Mouse (Mus musculus) stomach, embryonic 15.5 days (tissue): ENCODE results near the gene Tgfbr3. TPM values are rescaled to one million over a fixed set of nuclear protein-coding genes. Genes with fewer than 3 reads are reported as not detected.

Experiments used
- ATAC-seq: fragments of 200-750 bp; cut with Nextera tagmentation; 2 replicates; pipeline ENCODE4 v1.8.0; 2017; ENCODE audit warnings: low read depth, moderate number of reproducible peaks, moderate TSS enrichment; ENCODE audit not compliant: insufficient read depth, low FRiP score
- H3K27ac ChIP-seq: fragments of 300-500 bp; sonication (generic); 2 replicates; pipeline ENCODE4 v1.5.1; 2015; ENCODE audit warnings: mild to moderate bottlenecking, inconsistent platforms
- H3K27me3 ChIP-seq: fragments of 300-500 bp; sonication (generic); replicated peaks from 2 replicates; pipeline ENCODE4 v1.6.1; 2015; ENCODE audit warnings: inconsistent platforms
- H3K36me3 ChIP-seq: fragments of 300-500 bp; sonication (generic); 2 replicates; pipeline ENCODE4 v1.6.1; 2015; ENCODE audit warnings: inconsistent platforms
- H3K4me1 ChIP-seq: fragments of 300-500 bp; sonication (generic); 2 replicates; pipeline ENCODE4 v1.6.1; 2015; ENCODE audit warnings: inconsistent platforms
- H3K4me2 ChIP-seq: fragments of 300-500 bp; sonication (generic); 2 replicates; pipeline ENCODE4 v1.6.1; 2015; ENCODE audit warnings: mild to moderate bottlenecking, inconsistent platforms
- H3K4me3 ChIP-seq: fragments of 300-500 bp; sonication (generic); replicated peaks from 2 replicates; pipeline ENCODE4 v1.5.1; 2015; ENCODE audit warnings: inconsistent platforms
- H3K9ac ChIP-seq: fragments of 300-500 bp; sonication (generic); 2 replicates; pipeline ENCODE4 v1.6.1; 2015; ENCODE audit warnings: inconsistent platforms
- H3K9me3 ChIP-seq: fragments of 300-500 bp; sonication (generic); 2 replicates; pipeline ENCODE4 v1.6.1; 2016; ENCODE audit warnings: inconsistent platforms
- WGBS: fragments of 180-500 bp; shearing (Covaris S2); methylation state at CpG from one replicate; pipeline ENCODE4 v1.1.7; 2015; 5-methylcytosine and 5-hydroxymethylcytosine counted together
- polyA plus RNA-seq: library from polyadenylated mRNA; unstranded; fragments of >200 nt; fragmentation: Nextera tagmentation; extraction: Ambion mirVana; gene quantifications from 2 replicates; pipeline ENCODE4 v1.2.1, GENCODE M21; 2015

Gene Tgfbr3
- polyA plus RNA-seq, 1 experiment from 2014 or later = 20.3 TPM

GRCm38 (mm10) chr5:107177791-107178190, 111.6 kb downstream of the Tgfbr3 start:
- no peak overlapping the region for H3K4me2 ChIP-seq

DNA sequence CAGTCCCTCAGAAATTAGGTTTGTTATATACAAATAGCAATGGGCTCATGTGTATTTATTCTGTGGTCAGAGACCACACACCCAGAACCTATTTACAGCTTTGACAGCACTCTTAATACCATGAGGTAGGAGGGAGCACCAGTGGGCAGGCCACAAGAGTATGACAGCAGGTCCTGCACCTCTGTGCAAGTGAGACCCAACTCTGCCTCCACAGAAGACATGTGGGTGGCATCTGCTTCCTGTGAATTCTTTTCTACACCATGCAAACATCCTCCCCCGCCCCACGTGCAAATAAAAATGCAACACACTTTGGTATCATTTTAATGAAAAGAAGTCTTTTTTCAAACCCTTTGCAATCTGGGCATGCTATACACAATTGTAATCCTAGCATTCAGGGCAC, 112.2 kb downstream of the Tgfbr3 start:
- Histone ChIP-seq H3K9ac (no peak overlapping the region), H3K27ac (peak overlapping the region; percentile 41; the same call in 1 of the 2 replicates), H3K9me3 (no peaks in the 10 kb centered on the region), H3K4me3 (no peak overlapping the region), H3K36me3 (no peaks in the 10 kb centered on the region), H3K4me1 (peaks cover 16% of the 10 kb centered on the region), H3K27me3 (no peaks in the 10 kb centered on the region), H3K4me2 (no peak overlapping the region)
- no peak for ATAC-seq
- WGBS = 57% methylated on average over 2 of the region's 2 CpGs

More at GRCm38 (mm10) chr5:107177791-107178190, 111.6 kb downstream of the Tgfbr3 start:
- Histone ChIP-seq H3K4me3 (no peak overlapping the region), H3K27me3 (no peaks in the 10 kb centered on the region), H3K4me1 (peaks cover 14% of the 10 kb centered on the region), H3K27ac (peak overlapping the region; percentile 18; the same call in 1 of the 2 replicates), H3K36me3 (no peaks in the 10 kb centered on the region), H3K9ac (no peak overlapping the region), H3K9me3 (no peaks in the 10 kb centered on the region)
- WGBS = 46% methylated on average over 6 of the region's 6 CpGs
- ATAC-seq = no peak

- H3K4me2 ChIP-seq = no peak overlapping the region
- H3K9me3 ChIP-seq = no peaks in the 10 kb centered on the region
- H3K27me3 ChIP-seq = no peaks in the 10 kb centered on the region
- H3K4me3 ChIP-seq = no peak overlapping the region
- H3K36me3 ChIP-seq = no peaks in the 10 kb centered on the region
- no peak overlapping the region for H3K27ac ChIP-seq
- WGBS = 41% methylated on average over 4 of the region's 4 CpGs
- H3K4me1 ChIP-seq = peaks cover 19% of the 10 kb centered on the region
- H3K9ac ChIP-seq = no peak overlapping the region
- no peak for ATAC-seq
These were observed 112.6 kb downstream of the Tgfbr3 start for GRCm38 (mm10) chr5:107176796-107177195.

GRCm38 (mm10) chr5:107176196-107176595, 113.2 kb downstream of the Tgfbr3 start:
- no peak for ATAC-seq
- H3K27me3 ChIP-seq = no peaks in the 10 kb centered on the region
- H3K27ac ChIP-seq = no peak overlapping the region
- H3K9me3 ChIP-seq = no peaks in the 10 kb centered on the region
- H3K4me1 ChIP-seq = peaks cover 20% of the 10 kb centered on the region
- H3K4me2 ChIP-seq = no peak overlapping the region
- no peak overlapping the region for H3K4me3 ChIP-seq
- no peak overlapping the region for H3K9ac ChIP-seq
- whole genome bisulfite sequencing = 76% methylated on average over 4 of the region's 4 CpGs
- no peaks in the 10 kb centered on the region for H3K36me3 ChIP-seq

- ATAC-seq = no peak
- no peak overlapping the region for H3K27ac ChIP-seq
These were observed 115.2 kb downstream of the Tgfbr3 start for GRCm38 (mm10) chr5:107174188-107174587.

GRCm38 (mm10) chr5:107173483-107173882, 115.9 kb downstream of the Tgfbr3 start:
- H3K27me3 ChIP-seq = no peaks in the 10 kb centered on the region
- peaks cover 16% of the 10 kb centered on the region for H3K4me1 ChIP-seq
- no peak overlapping the region for H3K4me2 ChIP-seq
- no peak overlapping the region for H3K4me3 ChIP-seq
- no peak overlapping the region for H3K27ac ChIP-seq
- H3K9ac ChIP-seq = no peak overlapping the region
- ATAC-seq = no peak
- 66% methylated on average over 2 of the region's 2 CpGs for WGBS
- no peaks in the 10 kb centered on the region for H3K36me3 ChIP-seq
- H3K9me3 ChIP-seq = no peaks in the 10 kb centered on the region

More at GRCm38 (mm10) chr5:107174188-107174587, 115.2 kb downstream of the Tgfbr3 start:
- H3K4me3 ChIP-seq = no peak overlapping the region
- no peaks in the 10 kb centered on the region for H3K9me3 ChIP-seq
- no peaks in the 10 kb centered on the region for H3K36me3 ChIP-seq
- peaks cover 17% of the 10 kb centered on the region for H3K4me1 ChIP-seq
- H3K9ac ChIP-seq = no peak overlapping the region
- no peak overlapping the region for H3K4me2 ChIP-seq
- no peaks in the 10 kb centered on the region for H3K27me3 ChIP-seq

DNA sequence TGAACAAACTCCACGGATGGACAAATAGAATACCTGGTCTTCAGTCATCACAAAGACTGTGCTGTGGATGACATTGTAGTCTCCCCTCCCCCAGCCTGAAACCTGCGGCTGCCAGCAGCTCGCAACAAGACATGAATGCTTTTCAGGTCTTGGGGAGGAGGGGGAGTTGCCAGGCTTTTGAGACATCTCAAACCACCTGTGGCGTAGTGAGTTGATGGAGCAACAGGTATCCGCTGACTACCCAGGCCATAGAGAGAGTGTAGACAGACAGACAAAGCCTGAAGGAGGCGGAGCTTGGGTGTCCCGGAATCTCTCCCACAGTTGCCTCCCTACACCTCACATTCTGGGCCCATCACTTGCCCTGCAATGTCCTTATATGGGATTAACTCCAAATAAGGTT, 117.6 kb downstream of the Tgfbr3 start:
- Histone ChIP-seq H3K9me3 (no peaks in the 10 kb centered on the region), H3K27ac (no peak overlapping the region), H3K27me3 (no peaks in the 10 kb centered on the region), H3K36me3 (no peaks in the 10 kb centered on the region), H3K4me2 (no peak overlapping the region), H3K9ac (no peak overlapping the region), H3K4me3 (no peak overlapping the region), H3K4me1 (peaks cover 21% of the 10 kb centered on the region)
- ATAC-seq = no peak
- WGBS = 73% methylated on average over 7 of the region's 7 CpGs

- Histone ChIP-seq H3K9me3 (no peaks in the 10 kb centered on the region), H3K4me1 (peaks cover 34% of the 10 kb centered on the region), H3K27me3 (no peaks in the 10 kb centered on the region), H3K4me2 (no peak overlapping the region), H3K4me3 (no peak overlapping the region), H3K27ac (no peak overlapping the region), H3K36me3 (no peaks in the 10 kb centered on the region), H3K9ac (no peak overlapping the region)
- 83% methylated on average over 5 of the region's 5 CpGs for WGBS
- no peak for ATAC-seq
These were observed 119.6 kb downstream of the Tgfbr3 start for GRCm38 (mm10) chr5:107169796-107170195.

DNA sequence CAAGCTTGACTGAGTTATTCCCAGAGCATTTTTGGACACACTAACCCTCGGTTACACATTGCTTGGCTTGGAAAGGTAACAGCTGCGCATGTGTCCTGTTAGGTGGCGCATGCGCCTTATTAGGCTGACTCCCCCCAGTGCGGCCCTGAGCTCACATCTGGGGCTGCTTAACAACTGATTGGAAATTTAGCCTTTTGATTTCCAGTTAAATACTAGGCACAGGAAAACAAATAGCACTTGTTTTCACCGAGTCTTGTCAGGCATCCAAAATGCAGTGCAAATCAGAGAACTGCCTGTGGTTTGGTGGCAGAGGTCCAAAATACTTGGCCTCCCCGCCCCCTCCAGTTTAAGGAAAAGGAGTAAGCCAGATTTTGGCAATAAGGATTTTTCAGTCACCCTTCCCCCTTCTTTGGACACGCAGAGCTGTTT, 121.5 kb downstream of the Tgfbr3 start:
- H3K4me3 ChIP-seq = no peak overlapping the region
- no peak overlapping the region for H3K9ac ChIP-seq
- no peaks in the 10 kb centered on the region for H3K27me3 ChIP-seq
- WGBS = 22% methylated on average over 8 of the region's 8 CpGs
- H3K4me1 ChIP-seq = peaks cover 38% of the 10 kb centered on the region
- H3K9me3 ChIP-seq = no peaks in the 10 kb centered on the region
- ATAC-seq = peak; percentile 56; the same call in 1 of the 2 replicates
- peak overlapping the region; percentile 41 for H3K4me2 ChIP-seq
- peak overlapping the region; percentile 87 for H3K27ac ChIP-seq
- no peaks in the 10 kb centered on the region for H3K36me3 ChIP-seq

DNA sequence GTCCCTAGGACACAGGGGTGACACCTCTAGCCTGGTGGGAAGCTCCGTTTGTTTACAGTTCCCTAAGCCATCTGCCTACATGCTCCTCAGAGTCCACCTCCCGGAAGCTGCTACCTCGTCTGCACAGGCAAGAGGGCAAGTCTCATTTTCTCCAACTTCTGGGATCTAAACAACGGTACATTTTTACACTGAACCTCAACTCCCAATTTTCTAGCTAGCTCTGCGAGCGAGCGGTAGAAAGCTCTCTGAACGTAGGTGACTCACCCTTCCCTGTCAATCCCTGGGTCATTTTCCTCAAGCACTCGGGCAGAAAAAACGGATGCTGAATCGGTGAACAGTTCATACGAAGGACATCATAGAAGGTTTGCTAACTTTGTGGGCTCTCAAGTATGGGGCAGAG, 122.1 kb downstream of the Tgfbr3 start:
- H3K27me3 ChIP-seq = no peaks in the 10 kb centered on the region
- H3K4me3 ChIP-seq = no peak overlapping the region
- peak overlapping the region; percentile 41 for H3K4me2 ChIP-seq
- ATAC-seq = peak; percentile 29; the same call in 1 of the 2 replicates
- 28% methylated on average over 12 of the region's 12 CpGs for WGBS
- no peaks in the 10 kb centered on the region for H3K36me3 ChIP-seq
- H3K27ac ChIP-seq = peak overlapping the region; percentile 87
- H3K9me3 ChIP-seq = no peaks in the 10 kb centered on the region
- peaks cover 35% of the 10 kb centered on the region for H3K4me1 ChIP-seq
- H3K9ac ChIP-seq = no peak overlapping the region

- Histone ChIP-seq H3K4me3 (no peak overlapping the region), H3K4me2 (peak overlapping the region; percentile 41), H3K36me3 (no peaks in the 10 kb centered on the region), H3K27ac (peak overlapping the region; percentile 87), H3K9me3 (no peaks in the 10 kb centered on the region), H3K27me3 (no peaks in the 10 kb centered on the region), H3K4me1 (peaks cover 33% of the 10 kb centered on the region), H3K9ac (no peak overlapping the region)
- ATAC-seq = no peak; the same call in 1 of the 2 replicates
- 31% methylated on average over 11 of the region's 11 CpGs for WGBS
These were observed 122.6 kb downstream of the Tgfbr3 start for GRCm38 (mm10) chr5:107166659-107167370.

- no peaks in the 10 kb centered on the region for H3K27me3 ChIP-seq
- H3K36me3 ChIP-seq = no peaks in the 10 kb centered on the region
- no peak overlapping the region for H3K27ac ChIP-seq
- H3K4me1 ChIP-seq = peaks cover 31% of the 10 kb centered on the region
- no peak overlapping the region for H3K4me3 ChIP-seq
- WGBS = 60% methylated on average over 7 of the region's 7 CpGs
- no peaks in the 10 kb centered on the region for H3K9me3 ChIP-seq
- ATAC-seq = no peak
- H3K4me2 ChIP-seq = no peak overlapping the region
- H3K9ac ChIP-seq = no peak overlapping the region
These were observed 123.7 kb downstream of the Tgfbr3 start for GRCm38 (mm10) chr5:107165734-107166133.
